Mouse (Mus musculus) lung, postnatal 14 days (tissue): Measurements from ENCODE around the gene Rpap2.

Source experiments
- DNase-seq: peaks from one replicate; pipeline ENCODE4 v3.0.0; 2021

Gene Rpap2

GRCm38 (mm10) chr5:107597301-107598077, at the start of gene Rpap2, which contains the start of gene Glmn:
TSS of gene Rpap2 (plus strand) at chr5:107597373.
TSS of gene Glmn (minus strand) at chr5:107597888.
- DNase-seq: peak; percentile 85

GRCm38 (mm10) chr5:107547955-107548354, 49.2 kb upstream of the Rpap2 start:
- no peak for DNase-seq

GRCm38 (mm10) chr5:107548444-107548843, 48.7 kb upstream of the Rpap2 start:
- no peak for DNase-seq

GRCm38 (mm10) chr5:107554336-107554735, 42.8 kb upstream of the Rpap2 start:
- no peak for DNase-seq

GRCm38 (mm10) chr5:107556969-107557368, 40.2 kb upstream of the Rpap2 start:
- DNase-seq: no peak

GRCm38 (mm10) chr5:107569148-107569547, 28.0 kb upstream of the Rpap2 start:
- DNase-seq: no peak

GRCm38 (mm10) chr5:107598380-107598779, 1.2 kb downstream of the Rpap2 start:
- DNase-seq: no peak

GRCm38 (mm10) chr5:107611224-107611623, 14.1 kb downstream of the Rpap2 start:
- peak; percentile 55 for DNase-seq

GRCm38 (mm10) chr5:107617986-107618385, 20.8 kb downstream of the Rpap2 start:
- no peak for DNase-seq

- DNase-seq: no peak
Measured at GRCm38 (mm10) chr5:107621327-107621726, 24.2 kb downstream of the Rpap2 start.

GRCm38 (mm10) chr5:107633651-107634050, 36.5 kb downstream of the Rpap2 start:
- DNase-seq: no peak

- no peak for DNase-seq
Measured at GRCm38 (mm10) chr5:107637106-107637505, 39.9 kb downstream of the Rpap2 start.

- no peak for DNase-seq
Measured at GRCm38 (mm10) chr5:107638366-107638765, 41.2 kb downstream of the Rpap2 start.

- DNase-seq: no peak
Measured at GRCm38 (mm10) chr5:107644595-107644994, 47.4 kb downstream of the Rpap2 start.

- no peak for DNase-seq
Measured at GRCm38 (mm10) chr5:107645935-107646334, 48.8 kb downstream of the Rpap2 start.

- DNase-seq: no peak
Measured at GRCm38 (mm10) chr5:107647580-107647979, 50.4 kb downstream of the Rpap2 start.

- no peak for DNase-seq
Measured at GRCm38 (mm10) chr5:107648552-107649125, 51.5 kb downstream of the Rpap2 start.

GRCm38 (mm10) chr5:107649680-107650079, 52.5 kb downstream of the Rpap2 start:
- no peak for DNase-seq

GRCm38 (mm10) chr5:107650427-107650826, 53.3 kb downstream of the Rpap2 start:
- DNase-seq: no peak

GRCm38 (mm10) chr5:107652055-107652660, 55.0 kb downstream of the Rpap2 start:
- DNase-seq: no peak

GRCm38 (mm10) chr5:107678392-107678791, 81.2 kb downstream of the Rpap2 start:
- DNase-seq: no peak

GRCm38 (mm10) chr5:107681300-107681699, 84.1 kb downstream of the Rpap2 start:
- no peak for DNase-seq

GRCm38 (mm10) chr5:107684380-107684779, 87.2 kb downstream of the Rpap2 start:
- DNase-seq: peak; percentile 8

- no peak for DNase-seq
Measured at GRCm38 (mm10) chr5:107687161-107687560, 90.0 kb downstream of the Rpap2 start.
